Mouse (Mus musculus) adrenal gland, adult 10 weeks (tissue): ENCODE measurements around the gene Npdc1. TPM values are rescaled to one million over a fixed set of nuclear protein-coding genes. Genes with fewer than 3 reads are reported as not detected.

Experiments used
- polyA plus RNA-seq: library from polyadenylated mRNA; stranded (reverse); fragments of 350-450 nt; fragmentation: Illumina TruSeq; extraction: RNeasy Lipid Tissue Mini Kit (QIAGEN cat#74804); gene quantifications from one replicate; pipeline ENCODE4 v1.2.3, GENCODE M21; 2014; ENCODE audit warnings: low read depth, low replicate concordance

The Npdc1 gene
- 16.0 TPM for polyA plus RNA-seq

GRCm38 (mm10) chr2:25399051-25399450 lies at the start of gene Npdc1:
Gene Npdc1, plus strand, starts transcription at chr2:25399351.

GRCm38 (mm10) chr2:25356208-25357079 lies 42.7 kb upstream of the Npdc1 start, which contains the start of gene Dpp7:
Gene Dpp7, minus strand, starts transcription at chr2:25356359.

GRCm38 (mm10) chr2:25365091-25365761 lies 33.9 kb upstream of the Npdc1 start, which contains the start of gene Uap1l1:
Gene Uap1l1, minus strand, starts transcription at chr2:25365682.

GRCm38 (mm10) chr2:25371764-25372643 lies 27.1 kb upstream of the Npdc1 start, which contains the start of gene Sapcd2:
Gene Sapcd2, plus strand, starts transcription at chr2:25372321.

GRCm38 (mm10) chr2:25395721-25396596 lies 3.2 kb upstream of the Npdc1 start, which contains the start of gene Entpd2:
Gene Entpd2, plus strand, starts transcription at chr2:25395874.

GRCm38 (mm10) chr2:25422587-25423410 lies 23.6 kb downstream of the Npdc1 start, which contains the start of gene Fut7:
Gene Fut7, plus strand, starts transcription at chr2:25423267.

GRCm38 (mm10) chr2:25428442-25429236 lies 29.5 kb downstream of the Npdc1 start, which contains the start of gene Abca2:
Gene Abca2, plus strand, starts transcription at chr2:25428703.

GRCm38 (mm10) chr2:25456205-25456953 lies 57.2 kb downstream of the Npdc1 start, which contains the start of gene Clic3:
Gene Clic3, plus strand, starts transcription at chr2:25456838.

Other genes with a start within 250 kb of the Npdc1 start
- gene Nrarp, start 218.6 kb upstream of the Npdc1 start, polyA plus RNA-seq: 3.8 TPM
- 5.8 TPM for gene Tor4a, start 202.5 kb upstream of the Npdc1 start, polyA plus RNA-seq
- 6.9 TPM for gene Nelfb, start 187.9 kb upstream of the Npdc1 start, polyA plus RNA-seq
- gene Stpg3, start 184.7 kb upstream of the Npdc1 start, polyA plus RNA-seq: not detected
- not detected for gene Fam166a, start 180.6 kb upstream of the Npdc1 start, polyA plus RNA-seq
- gene Tubb4b, start 174.6 kb upstream of the Npdc1 start, polyA plus RNA-seq: 50.4 TPM
- gene Slc34a3, start 165.0 kb upstream of the Npdc1 start, polyA plus RNA-seq: not detected
- gene Rnf224, start 162.6 kb upstream of the Npdc1 start, polyA plus RNA-seq: not detected
- gene Rnf208, start 157.1 kb upstream of the Npdc1 start, polyA plus RNA-seq: not detected
- gene Cysrt1, start 156.9 kb upstream of the Npdc1 start, polyA plus RNA-seq: not detected
- gene AL732309.1, start 152.5 kb upstream of the Npdc1 start, polyA plus RNA-seq: 0.93 TPM
- gene Tmem203, start 143.9 kb upstream of the Npdc1 start, polyA plus RNA-seq: not detected
- 0.52 TPM for gene Tprn, start 136.7 kb upstream of the Npdc1 start, polyA plus RNA-seq
- gene Ssna1, start 126.9 kb upstream of the Npdc1 start, polyA plus RNA-seq: 2.9 TPM
- gene Anapc2, start 126.9 kb upstream of the Npdc1 start, polyA plus RNA-seq: 6.7 TPM
- gene Tmem210, start 111.2 kb upstream of the Npdc1 start, polyA plus RNA-seq: not detected
- gene Lrrc26, start 109.4 kb upstream of the Npdc1 start, polyA plus RNA-seq: not detected
- 2.7 TPM for gene Grin1, start 80.2 kb upstream of the Npdc1 start, polyA plus RNA-seq
- 23.9 TPM for gene Man1b1, start 67.0 kb upstream of the Npdc1 start, polyA plus RNA-seq
- 15.1 TPM for gene Dpp7, start 43.0 kb upstream of the Npdc1 start, polyA plus RNA-seq
- gene Uap1l1, start 33.7 kb upstream of the Npdc1 start, polyA plus RNA-seq: 0.41 TPM
- gene Sapcd2, start 27.0 kb upstream of the Npdc1 start, polyA plus RNA-seq: not detected
- gene Entpd2, start 3.5 kb upstream of the Npdc1 start, polyA plus RNA-seq: 1.6 TPM
- gene Fut7, start 23.9 kb downstream of the Npdc1 start, polyA plus RNA-seq: not detected
- gene Abca2, start 29.4 kb downstream of the Npdc1 start, polyA plus RNA-seq: 1.9 TPM
- not detected for gene Clic3, start 57.5 kb downstream of the Npdc1 start, polyA plus RNA-seq
- gene Paxx, start 61.7 kb downstream of the Npdc1 start, polyA plus RNA-seq: 1.5 TPM
- gene Ptgds, start 70.7 kb downstream of the Npdc1 start, polyA plus RNA-seq: not detected
- gene Lcn12, start 94.6 kb downstream of the Npdc1 start, polyA plus RNA-seq: not detected
- gene Fbxw5, start 101.4 kb downstream of the Npdc1 start, polyA plus RNA-seq: 1.3 TPM
- not detected for gene C8g, start 102.4 kb downstream of the Npdc1 start, polyA plus RNA-seq
- 1.6 TPM for gene Traf2, start 147.6 kb downstream of the Npdc1 start, polyA plus RNA-seq
- gene Edf1, start 158.5 kb downstream of the Npdc1 start, polyA plus RNA-seq: 3.3 TPM
- gene Mamdc4, start 175.5 kb downstream of the Npdc1 start, polyA plus RNA-seq: 1.6 TPM
- gene Phpt1, start 175.9 kb downstream of the Npdc1 start, polyA plus RNA-seq: not detected
- not detected for gene Ajm1, start 182.4 kb downstream of the Npdc1 start, polyA plus RNA-seq
- gene Rabl6, start 209.2 kb downstream of the Npdc1 start, polyA plus RNA-seq: 68.8 TPM
- gene Ccdc183, start 218.3 kb downstream of the Npdc1 start, polyA plus RNA-seq: not detected
- 6.4 TPM for gene Tmem141, start 222.7 kb downstream of the Npdc1 start, polyA plus RNA-seq
- 1.3 TPM for gene Fcna, start 228.7 kb downstream of the Npdc1 start, polyA plus RNA-seq